Mouse (Mus musculus) midbrain, postnatal 0 days (tissue): ENCODE measurements around the gene Calcrl. TPM values are rescaled to one million over a fixed set of nuclear protein-coding genes. Genes with fewer than 3 reads are reported as not detected.

ENCODE experiments used
- ATAC-seq: fragments of 200-750 bp; cut with Nextera tagmentation; 2 replicates; pipeline ENCODE4 v1.8.0; 2017; ENCODE audit warnings: moderate number of reproducible peaks, mild to moderate bottlenecking, moderate TSS enrichment, moderate library complexity; ENCODE audit not compliant: low FRiP score
- DNase-seq: peaks from one replicate; pipeline ENCODE4 v3.0.0-alpha.2; 2015; ENCODE audit warnings: low spot score
- H3K27ac ChIP-seq: fragments of 300-500 bp; sonication (generic); 2 replicates; pipeline ENCODE4 v1.5.1; 2014; ENCODE audit warnings: low read depth, mild to moderate bottlenecking, low read length, mixed read lengths
- H3K27me3 ChIP-seq: fragments of 300-500 bp; sonication (generic); 2 replicates; pipeline ENCODE4 v1.6.1; 2014; ENCODE audit warnings: low read length, control low read depth, mixed read lengths; ENCODE audit not compliant: insufficient read depth
- H3K36me3 ChIP-seq: fragments of 300-500 bp; sonication (generic); 2 replicates; pipeline ENCODE4 v1.6.1; 2014; ENCODE audit warnings: low read length, control low read depth, mixed read lengths; ENCODE audit not compliant: insufficient read depth
- H3K4me1 ChIP-seq: fragments of 300-500 bp; sonication (generic); 2 replicates; pipeline ENCODE4 v1.6.1; 2014; ENCODE audit warnings: mild to moderate bottlenecking, control low read depth, antibody characterized with exemption, low read length, mixed read lengths; ENCODE audit not compliant: insufficient read depth
- H3K4me2 ChIP-seq: fragments of 300-500 bp; sonication (generic); 2 replicates; pipeline ENCODE4 v1.6.1; 2014; ENCODE audit warnings: low read depth, mild to moderate bottlenecking, low read length, mixed read lengths; ENCODE audit not compliant: poor library complexity, severe bottlenecking
- H3K4me3 ChIP-seq: fragments of 300-500 bp; sonication (generic); 2 replicates; pipeline ENCODE4 v1.5.1; 2014; ENCODE audit warnings: low read depth, mild to moderate bottlenecking, low read length, moderate library complexity
- H3K9ac ChIP-seq: fragments of 300-500 bp; sonication (generic); replicated peaks from 2 replicates; pipeline ENCODE4 v1.6.1; 2014; ENCODE audit warnings: mild to moderate bottlenecking, low read length, moderate library complexity, mixed read lengths; ENCODE audit not compliant: poor library complexity, severe bottlenecking
- H3K9me3 ChIP-seq: fragments of 300-500 bp; sonication (generic); 2 replicates; pipeline ENCODE4 v1.6.1; 2016; ENCODE audit warnings: low read length, control low read depth
- CTCF ChIP-seq: IDR thresholded peaks from 2 replicates; pipeline ENCODE4 v1.5.1; 2016; ENCODE audit warnings: antibody characterized with exemption, mild to moderate bottlenecking
- WGBS: fragments of 180-500 bp; shearing (Covaris S2); extraction: QIAGEN DNeasy Blood & Tissue Kit; methylation state at CpG from one replicate; pipeline ENCODE4 v1.1.7; 2014; 5-methylcytosine and 5-hydroxymethylcytosine counted together
- polyA plus RNA-seq: library from polyadenylated mRNA; unstranded; fragments of >200 nt; fragmentation: Nextera tagmentation; extraction: Ambion mirVana; gene quantifications from 2 replicates; pipeline ENCODE4 v1.2.1, GENCODE M21; 2015
- total RNA-seq: library from RNA; depleted of rRNA; stranded (reverse); fragments of >200 nt; gene quantifications from 2 replicates; pipeline ENCODE4 v1.2.3, GENCODE M21; 2014

The Calcrl gene
- total and polyA plus RNA-seq, 2 experiments from 2014 or later, result 6.0 to 19.5 TPM

DNA sequence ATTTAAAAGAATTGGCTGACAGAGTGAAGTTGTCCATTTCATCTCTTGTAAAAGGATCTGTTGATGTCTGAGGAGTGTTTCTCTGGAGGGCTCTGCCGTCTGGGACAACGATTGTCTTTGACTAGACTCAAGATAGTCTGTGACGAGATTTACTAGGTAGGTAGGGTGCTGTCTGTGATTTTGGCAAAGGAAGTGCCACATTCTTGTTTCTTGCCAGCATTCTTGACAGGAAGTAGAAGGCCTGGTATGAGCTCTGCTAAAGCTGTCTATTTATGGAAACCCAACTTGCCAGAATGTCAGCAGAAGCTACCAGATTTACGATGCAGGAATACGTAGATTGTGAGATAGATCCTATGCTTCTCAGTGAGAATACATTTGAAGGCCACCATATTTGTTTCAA, 16.7 kb upstream of the Calcrl start:
- Histone ChIP-seq H3K4me2 (no peak overlapping the region), H3K36me3 (no peaks in the 10 kb centered on the region), H3K9me3 (no peaks in the 10 kb centered on the region), H3K9ac (no peak overlapping the region), H3K4me3 (no peak overlapping the region), H3K27me3 (no peaks in the 10 kb centered on the region), H3K27ac (no peak overlapping the region), H3K4me1 (no peaks in the 10 kb centered on the region)
- DNase-seq, result no peak
- 88% methylated on average over 5 of the region's 5 CpGs for WGBS
- ATAC-seq, result no peak
- no peak for TF ChIP-seq CTCF

DNA sequence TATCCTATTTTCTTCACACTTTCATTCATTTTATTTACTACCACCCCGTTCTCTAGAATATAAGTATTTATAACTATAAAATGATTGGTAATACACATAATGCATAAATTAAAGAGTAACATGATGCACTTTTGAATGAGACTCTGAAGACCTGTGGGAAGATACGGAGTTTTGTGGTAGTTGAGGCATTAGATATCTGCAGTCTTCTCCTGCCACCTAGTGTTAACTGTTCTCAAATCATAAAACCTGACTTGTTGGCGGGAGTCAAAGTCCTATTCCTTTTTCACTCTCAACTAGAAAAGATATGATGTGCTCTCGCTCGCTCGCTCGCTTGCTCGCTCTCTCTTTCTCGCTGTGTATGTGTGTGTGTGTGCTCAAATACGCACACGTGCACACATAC, 4.5 kb upstream of the Calcrl start:
- ATAC-seq, result peak; percentile 41; the same call in 1 of the 2 replicates
- Histone ChIP-seq H3K4me2 (no peak overlapping the region), H3K9me3 (no peaks in the 10 kb centered on the region), H3K4me1 (no peaks in the 10 kb centered on the region), H3K9ac (no peak overlapping the region), H3K27me3 (no peaks in the 10 kb centered on the region), H3K27ac (no peak overlapping the region), H3K4me3 (no peak overlapping the region), H3K36me3 (no peaks in the 10 kb centered on the region)
- 52% methylated on average over 11 of the region's 11 CpGs for WGBS
- DNase-seq, result peak; percentile 85
- TF ChIP-seq CTCF, result peak; percentile 86

- Histone ChIP-seq H3K4me2 (no peak overlapping the region), H3K9me3 (no peaks in the 10 kb centered on the region), H3K4me3 (no peak overlapping the region), H3K4me1 (no peaks in the 10 kb centered on the region), H3K27me3 (no peaks in the 10 kb centered on the region), H3K27ac (no peak overlapping the region), H3K9ac (no peak overlapping the region), H3K36me3 (no peaks in the 10 kb centered on the region)
- no peak for DNase-seq
- ATAC-seq, result no peak
- peak; percentile 19; the same call in 1 of the 2 replicates for TF ChIP-seq CTCF
- 73% methylated on average over 3 of the region's 3 CpGs for WGBS
Observed at GRCm38 (mm10) chr2:84428836-84429235, 3.6 kb upstream of the Calcrl start.

- no peak for TF ChIP-seq CTCF
- no peak for ATAC-seq
- 91% methylated on average over 4 of the region's 4 CpGs for WGBS
Observed at GRCm38 (mm10) chr2:84426531-84426930, 1.3 kb upstream of the Calcrl start.

DNA sequence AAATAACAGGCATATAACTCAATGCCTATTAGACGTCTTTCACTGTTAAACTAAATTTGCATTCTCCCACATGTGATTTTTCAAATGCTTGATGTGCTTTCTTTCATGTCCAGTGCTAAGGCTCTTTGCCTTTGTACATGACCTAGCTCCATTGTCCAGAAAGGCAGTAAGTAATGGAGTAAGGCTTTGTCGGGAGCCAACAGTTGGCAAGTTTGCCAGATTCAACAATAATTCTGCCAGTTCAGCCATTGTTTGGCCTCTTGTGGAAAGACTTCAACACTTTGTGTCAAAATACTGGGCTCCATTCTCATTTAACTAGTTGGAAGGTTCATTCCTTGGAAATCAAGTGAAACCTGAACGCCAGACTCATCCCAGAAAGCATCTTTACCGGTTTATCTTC, 8.7 kb downstream of the Calcrl start:
- DNase-seq, result peak; percentile 26
- WGBS, result 67% methylated on average over 4 of the region's 4 CpGs
- no peak overlapping the region for H3K4me2 ChIP-seq

More at GRCm38 (mm10) chr2:84426531-84426930, 1.3 kb upstream of the Calcrl start:
- DNase-seq, result no peak
- Histone ChIP-seq H3K27me3 (no peaks in the 10 kb centered on the region), H3K4me2 (no peak overlapping the region), H3K9me3 (no peaks in the 10 kb centered on the region), H3K4me1 (no peaks in the 10 kb centered on the region), H3K27ac (no peak overlapping the region), H3K4me3 (no peak overlapping the region), H3K9ac (no peak overlapping the region), H3K36me3 (no peaks in the 10 kb centered on the region)

GRCm38 (mm10) chr2:84409796-84410592, 15.2 kb downstream of the Calcrl start:
- Histone ChIP-seq H3K4me1 (no peaks in the 10 kb centered on the region), H3K36me3 (no peaks in the 10 kb centered on the region), H3K9me3 (no peaks in the 10 kb centered on the region), H3K4me2 (no peak overlapping the region), H3K27ac (no peak overlapping the region), H3K9ac (no peak overlapping the region), H3K4me3 (no peak overlapping the region), H3K27me3 (no peaks in the 10 kb centered on the region)
- no peak for TF ChIP-seq CTCF
- DNase-seq (no peak), ATAC-seq (no peak)

More for the DNA sequence above, 8.7 kb downstream of the Calcrl start:
- H3K36me3 ChIP-seq, result no peaks in the 10 kb centered on the region
- H3K4me3 ChIP-seq, result no peak overlapping the region
- H3K27me3 ChIP-seq, result no peaks in the 10 kb centered on the region
- no peak for ATAC-seq
- H3K27ac ChIP-seq, result no peak overlapping the region
- TF ChIP-seq CTCF, result no peak
- no peaks in the 10 kb centered on the region for H3K4me1 ChIP-seq
- H3K9me3 ChIP-seq, result no peaks in the 10 kb centered on the region
- no peak overlapping the region for H3K9ac ChIP-seq
